Mouse (Mus musculus): ENCODE measurements around the gene Arih2.
"Not testable (repeated sequence)": the region's sequence is repeated elsewhere in the genome, so short reads cannot be mapped to it uniquely, and the experiment has no call there.

Arih2 gene

DNA sequence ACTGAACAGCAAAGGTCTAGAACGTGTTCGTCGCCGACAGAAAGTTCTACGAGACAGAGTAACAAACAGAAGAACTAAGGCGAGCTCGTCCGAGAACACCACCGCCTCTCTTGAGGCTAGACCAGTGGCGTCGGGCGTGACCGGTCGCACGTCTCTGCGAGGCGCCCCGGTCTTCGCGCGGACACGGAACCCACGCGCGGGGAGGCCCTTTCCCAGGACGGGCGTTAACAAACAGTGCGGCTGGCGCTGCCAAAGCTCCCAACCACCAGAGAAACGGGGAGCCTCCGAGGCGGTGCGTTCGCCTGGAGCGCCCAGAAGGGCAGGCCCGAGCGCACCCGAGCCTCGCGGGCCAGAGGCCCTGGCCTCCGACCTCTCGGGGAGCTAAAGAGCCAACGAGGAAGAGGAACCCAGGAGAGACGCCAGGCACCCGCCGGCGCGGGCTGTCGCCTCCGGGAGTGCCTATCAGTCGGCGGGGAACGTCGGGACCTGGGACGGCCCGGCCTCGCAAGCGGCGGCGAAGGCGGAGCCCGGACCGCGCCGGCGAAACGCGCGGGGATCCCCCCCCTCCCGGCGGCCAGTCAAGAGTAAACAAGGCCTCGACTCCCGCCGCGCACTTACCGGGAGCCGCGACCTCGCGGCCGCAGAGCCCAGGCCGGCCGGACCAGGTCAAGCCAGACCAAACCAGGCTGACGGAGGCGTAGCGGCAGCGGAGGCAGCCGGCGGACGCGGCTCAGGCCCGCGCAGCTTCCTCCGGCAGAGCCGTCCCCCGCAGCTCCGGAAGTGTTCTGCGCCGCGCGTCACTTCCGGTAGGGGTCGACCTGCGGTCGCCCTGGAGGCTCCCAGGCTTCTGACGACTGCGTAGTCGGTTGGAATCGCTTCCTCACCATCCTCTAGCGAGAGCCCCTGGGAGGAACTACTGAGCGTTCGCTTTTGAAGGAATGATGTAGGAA lies at the start of gene Arih2:
Gene Arih2, minus strand, starts transcription at position 776 of the 950 bp plus-strand sequence.
- DNase-seq (ENCODE audit: low spot score in 2 of 2) = peak; percentile 80 to 89

DNA sequence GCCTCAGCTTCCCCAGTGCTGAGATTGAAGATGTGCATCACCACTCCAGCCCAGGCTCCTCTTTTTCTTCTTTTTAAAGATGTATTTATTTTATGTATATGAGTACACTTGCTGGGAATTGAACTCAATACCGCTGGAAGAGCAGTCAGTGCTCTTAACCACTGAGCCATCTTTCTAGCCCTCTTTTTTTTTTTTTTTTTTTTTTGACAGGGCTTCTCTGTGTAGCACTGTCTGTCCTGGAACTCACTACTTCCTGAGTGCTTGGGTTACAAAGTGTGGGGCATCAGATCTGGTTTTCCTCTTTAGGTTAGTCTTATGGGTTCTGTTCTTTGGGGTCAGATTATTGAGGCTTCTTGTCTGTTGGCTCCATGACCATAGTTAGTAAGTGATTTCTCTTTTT lies 45.3 kb upstream of the Arih2 start:
- no peak for DNase-seq (ENCODE audit: low spot score in 2 of 2)

DNA sequence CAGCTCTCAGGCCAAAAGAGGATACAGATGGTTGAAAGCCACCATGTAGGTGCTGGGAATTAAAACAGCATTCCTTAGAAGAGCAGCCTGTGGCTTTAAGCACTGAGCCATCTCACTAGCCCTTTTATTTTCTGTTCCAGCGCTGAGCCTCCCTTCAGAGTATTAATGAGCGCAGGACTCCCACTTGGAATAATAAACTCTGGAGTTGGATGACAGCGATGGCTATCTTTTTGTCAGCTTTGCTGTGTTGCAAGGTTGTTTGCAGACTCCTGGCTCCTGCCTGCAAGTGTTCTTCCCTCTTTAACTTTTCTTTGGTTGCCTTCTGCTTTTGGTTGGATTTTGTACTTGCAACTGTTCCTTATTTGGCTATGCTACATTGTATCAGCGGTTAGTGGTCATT lies 44.8 kb upstream of the Arih2 start:
- DNase-seq (ENCODE audit: low spot score in 2 of 2) = no peak

DNA sequence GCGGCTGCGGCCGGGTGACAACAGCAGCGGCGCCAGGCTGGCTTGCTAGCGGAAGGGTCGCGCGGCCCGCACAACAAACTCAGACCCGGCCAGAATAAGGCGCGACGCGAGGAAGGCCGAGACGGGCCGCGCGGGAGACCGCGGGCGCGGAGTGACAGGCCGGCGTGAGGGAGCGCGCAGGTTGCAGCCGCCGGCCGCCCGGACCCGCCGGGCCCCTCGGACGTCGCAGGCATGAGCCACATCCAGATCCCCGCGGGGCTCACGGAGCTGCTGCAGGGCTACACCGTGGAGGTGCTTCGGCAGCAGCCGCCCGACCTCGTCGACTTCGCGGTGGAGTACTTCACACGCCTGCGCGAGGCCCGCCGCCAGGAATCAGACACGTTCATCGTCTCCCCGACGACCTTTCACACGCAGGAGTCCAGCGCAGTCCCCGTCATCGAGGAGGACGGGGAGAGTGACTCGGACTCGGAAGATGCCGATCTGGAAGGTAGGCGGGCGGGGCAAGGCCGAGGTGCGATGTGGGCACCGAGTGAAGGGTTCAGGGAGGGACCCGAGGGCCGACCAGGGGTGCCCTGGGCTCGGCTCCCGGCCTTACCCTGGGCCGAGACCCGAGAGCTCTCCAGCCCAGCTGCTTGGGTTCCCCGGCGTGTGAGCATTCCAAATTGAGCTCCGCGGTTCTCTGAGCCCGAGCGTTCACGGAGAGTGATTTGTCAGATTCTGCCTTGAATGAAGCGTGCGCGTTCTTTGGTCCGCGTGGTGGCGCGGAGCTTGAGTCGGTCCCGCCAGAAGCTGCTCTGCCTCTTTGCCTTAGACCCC lies 43.2 kb upstream of the Arih2 start:
- peak; percentile 12 to 36 for DNase-seq (ENCODE audit: low spot score in 2 of 2)

DNA sequence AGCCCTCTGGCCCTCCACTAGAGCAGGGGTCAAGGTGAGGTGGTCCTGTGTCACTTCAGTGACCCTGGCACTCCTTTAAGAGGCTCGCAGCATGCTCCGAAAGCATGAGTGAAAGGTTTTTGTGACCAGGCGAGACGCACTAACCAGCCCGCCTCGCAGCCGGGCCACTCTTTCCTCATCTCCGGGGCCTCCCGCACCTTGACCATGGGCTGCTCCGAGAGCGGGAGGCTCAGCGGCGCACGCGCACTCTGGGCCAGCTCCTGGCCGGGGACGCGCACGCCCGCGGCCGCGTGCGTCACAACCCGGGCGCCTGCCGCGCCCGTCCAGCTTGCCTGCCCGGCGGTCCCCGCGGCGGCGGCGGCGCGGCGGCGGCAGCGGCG lies 42.6 kb upstream of the Arih2 start:
- DNase-seq (ENCODE audit: low spot score in 2 of 2) = peak; percentile 7 to 50

DNA sequence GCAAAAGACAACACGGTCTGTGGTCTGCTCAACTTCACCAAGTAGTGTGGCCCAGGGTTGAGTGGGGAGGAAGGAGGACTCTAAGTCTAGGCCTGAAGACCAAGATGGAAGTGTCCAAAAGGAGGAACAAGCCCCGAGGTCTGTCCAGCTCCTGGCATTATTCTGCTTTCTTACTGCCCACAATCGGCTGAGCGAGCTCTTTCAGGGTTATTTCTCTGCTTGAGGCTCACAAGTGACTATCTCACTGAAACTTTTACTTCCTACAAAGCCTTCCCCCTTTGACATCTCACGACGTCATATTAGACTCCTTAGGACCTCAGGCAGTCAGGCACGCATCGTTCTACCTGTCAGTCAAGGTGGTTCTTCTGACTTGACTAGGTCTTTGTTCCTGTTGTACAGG lies 42.2 kb upstream of the Arih2 start:
- no peak for DNase-seq (ENCODE audit: low spot score in 2 of 2)

DNA sequence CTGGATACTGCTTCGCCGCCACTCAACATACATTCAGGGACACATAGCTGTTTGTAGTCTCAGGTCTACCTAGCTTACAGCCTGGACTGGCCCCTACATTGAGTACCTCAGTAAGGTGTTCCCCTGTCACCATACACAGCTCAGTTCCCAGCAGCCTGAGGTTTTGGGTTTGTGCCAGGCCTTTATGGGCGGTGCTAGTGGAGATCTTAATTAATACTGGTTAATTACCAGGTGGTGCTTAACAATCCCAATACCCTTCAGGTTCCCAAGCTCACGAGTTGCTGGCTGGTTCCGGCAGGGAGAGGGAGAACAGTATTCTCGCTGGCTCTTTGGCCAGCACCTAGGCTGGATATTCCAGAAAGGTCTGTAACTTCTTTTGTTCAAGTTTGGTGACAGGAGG lies 41.7 kb upstream of the Arih2 start:
- no peak for DNase-seq (ENCODE audit: low spot score in 2 of 2)

DNA sequence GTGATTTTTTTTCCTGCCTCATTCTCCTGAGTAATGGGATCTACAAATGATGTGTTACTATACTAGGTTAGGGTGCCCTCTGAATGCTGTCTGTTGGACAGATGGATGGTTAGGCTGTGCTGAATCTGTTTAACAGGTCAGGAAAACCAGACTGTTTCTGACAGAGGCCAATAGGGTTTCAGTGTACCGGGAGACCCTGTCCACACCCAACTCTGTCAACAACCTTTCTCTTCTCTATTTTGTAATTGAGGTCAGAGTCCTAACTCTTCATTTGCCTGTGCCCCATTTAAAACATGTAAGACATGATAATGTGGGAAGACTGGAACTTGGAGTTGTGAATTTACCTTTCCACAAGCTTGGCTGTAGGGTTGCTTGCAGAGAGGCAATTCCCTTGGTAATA lies 40.8 kb upstream of the Arih2 start:
- no peak for DNase-seq (ENCODE audit: low spot score in 2 of 2)

DNA sequence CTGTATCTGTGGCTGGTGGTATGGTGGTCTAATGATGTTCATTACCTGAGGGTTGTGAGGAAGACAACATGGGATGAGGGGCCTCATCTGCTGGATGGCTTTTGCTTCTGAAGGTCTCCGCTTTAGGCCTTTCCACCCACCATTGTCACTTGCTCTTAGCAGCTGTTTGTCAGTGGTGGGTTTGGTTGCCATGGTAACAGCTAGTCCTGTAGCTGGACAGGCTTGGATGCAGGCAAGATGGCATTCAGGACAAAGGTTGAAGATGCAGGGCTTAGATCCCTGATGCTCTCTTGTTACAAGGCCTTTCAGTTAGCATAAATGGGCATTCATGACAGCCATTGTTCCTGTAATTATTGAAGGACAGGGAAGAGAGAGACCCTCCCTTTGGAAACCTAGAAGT lies 39.9 kb upstream of the Arih2 start, which contains the start of gene Prkar2a:
Gene Prkar2a, plus strand, starts transcription at position 209 of the 400 bp plus-strand sequence.
- no peak for DNase-seq (ENCODE audit: low spot score in 2 of 2)

DNA sequence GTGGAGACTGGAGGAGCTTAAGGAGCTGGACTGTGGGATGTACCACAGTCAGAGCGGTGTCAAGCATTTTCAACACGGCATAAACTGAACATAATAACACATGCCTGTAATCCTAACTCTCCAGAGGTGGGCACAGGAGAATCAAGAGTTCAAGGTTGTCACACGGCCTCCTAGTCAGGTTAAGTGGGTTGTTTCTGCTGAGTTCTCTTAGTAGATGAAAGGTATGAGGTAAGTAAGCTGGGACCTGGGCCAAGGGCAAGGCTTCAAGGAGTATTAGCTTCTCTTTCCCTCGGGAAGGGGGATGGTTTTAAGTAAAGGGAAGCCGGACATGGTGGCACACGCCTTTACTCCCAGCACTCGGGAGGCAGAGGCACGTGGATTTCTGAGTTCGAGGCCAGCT lies 39.3 kb upstream of the Arih2 start:
- DNase-seq (ENCODE audit: low spot score in 2 of 2) = no peak

DNA sequence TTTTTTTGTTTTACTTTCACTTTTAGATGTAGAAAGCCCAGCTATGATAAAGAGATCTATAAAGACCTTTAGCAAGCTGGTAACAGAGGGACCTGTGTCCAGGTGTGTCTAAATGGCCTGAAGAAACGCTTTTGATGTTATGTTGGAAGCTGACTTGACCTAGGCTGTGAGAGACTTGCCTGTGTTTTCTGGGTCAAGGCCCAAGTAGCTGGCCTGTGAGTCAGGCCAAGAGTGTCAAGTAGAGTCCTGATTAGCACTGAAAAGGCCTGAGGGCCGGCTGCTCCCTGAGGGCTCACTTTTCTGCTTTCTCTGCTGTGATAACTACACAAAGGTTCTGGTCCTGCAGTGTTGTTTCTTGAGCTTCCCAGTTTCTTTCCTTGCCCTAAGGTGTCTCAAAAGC lies 38.5 kb upstream of the Arih2 start:
- no peak for DNase-seq (ENCODE audit: low spot score in 2 of 2)

DNA sequence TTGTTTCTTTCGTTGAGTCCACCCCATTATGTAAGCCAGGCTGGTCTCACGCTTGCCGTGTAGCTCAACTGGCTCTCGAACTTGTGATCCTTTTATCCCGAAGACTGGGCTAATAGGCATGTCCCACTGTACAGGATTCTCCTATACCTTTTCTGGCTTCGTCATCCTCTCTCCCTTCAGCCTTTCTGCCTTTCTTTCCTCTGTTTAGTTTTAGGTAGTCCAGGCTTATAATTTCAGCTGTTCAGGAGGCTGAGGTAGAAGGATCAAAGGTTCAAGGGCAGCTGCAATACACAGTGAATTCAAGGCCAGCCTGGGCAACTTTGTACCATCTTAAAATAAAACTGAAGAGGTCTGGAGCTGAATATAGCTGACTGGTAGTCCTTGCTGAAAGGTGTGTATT lies 38.0 kb upstream of the Arih2 start:
- DNase-seq (ENCODE audit: low spot score in 2 of 2) = no peak

DNA sequence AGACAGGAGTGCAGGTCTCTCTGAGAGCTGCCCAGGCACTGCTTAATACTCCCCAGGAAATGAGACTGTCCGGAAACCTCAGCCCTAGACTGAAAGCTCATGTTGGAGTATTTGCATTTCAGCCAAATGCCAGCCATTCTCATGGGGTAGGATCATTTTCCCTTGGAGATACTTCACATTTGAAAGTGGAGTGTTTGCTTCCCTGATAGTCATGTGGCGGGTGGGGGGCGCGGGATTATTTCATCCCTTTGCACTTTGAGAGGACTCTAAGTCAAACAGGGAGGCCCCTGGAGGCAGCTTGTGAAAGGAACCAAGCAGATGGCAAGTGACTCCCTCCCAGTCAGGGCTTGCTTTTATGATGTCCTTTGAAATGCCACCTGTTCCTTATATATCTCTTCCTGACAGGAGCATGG lies 37.3 kb upstream of the Arih2 start:
- no peak for DNase-seq (ENCODE audit: low spot score in 2 of 2)

DNA sequence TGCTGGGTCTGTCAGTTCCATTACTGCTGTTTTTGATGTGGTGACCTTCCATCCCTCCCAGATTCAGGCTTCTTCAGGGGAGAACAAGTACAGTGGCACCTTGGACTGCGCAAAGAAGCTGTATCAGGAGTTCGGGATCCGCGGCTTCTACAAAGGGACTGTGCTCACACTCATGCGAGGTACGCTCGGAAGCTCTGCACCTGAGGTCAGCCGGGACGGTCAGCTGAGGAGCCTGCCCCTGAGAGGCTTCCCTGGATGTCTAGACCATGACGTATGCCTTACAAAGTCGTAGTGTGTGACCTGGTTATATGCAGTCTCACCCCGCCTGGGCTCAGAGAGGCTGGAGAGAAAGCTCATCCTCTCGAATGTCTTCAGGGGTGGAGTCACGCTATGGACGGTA lies 30.8 kb upstream of the Arih2 start:
- DNase-seq (ENCODE audit: low spot score in 2 of 2) = no peak

DNA sequence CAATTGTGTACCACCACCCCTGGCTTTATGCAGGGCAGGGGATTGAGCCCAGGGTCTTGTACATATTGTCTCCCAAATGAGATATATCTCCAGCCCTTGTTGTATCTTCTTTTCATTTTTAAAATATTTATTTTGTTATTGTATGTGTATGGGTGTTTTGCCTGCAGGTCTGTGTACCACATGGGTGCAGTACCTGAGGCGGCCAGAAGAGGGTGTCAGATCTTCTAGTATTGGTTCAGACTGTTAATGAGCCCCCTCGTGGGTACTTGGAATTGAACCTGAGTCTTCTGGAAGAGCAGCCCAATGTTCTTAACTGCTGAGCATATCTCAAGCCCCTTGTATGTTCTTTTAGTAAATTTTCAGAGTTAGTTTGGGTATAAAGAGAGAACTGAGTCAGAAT lies 24.0 kb upstream of the Arih2 start:
- peak in 1 of 2 experiments; percentile 21 for DNase-seq (ENCODE audit: low spot score in 2 of 2)

DNA sequence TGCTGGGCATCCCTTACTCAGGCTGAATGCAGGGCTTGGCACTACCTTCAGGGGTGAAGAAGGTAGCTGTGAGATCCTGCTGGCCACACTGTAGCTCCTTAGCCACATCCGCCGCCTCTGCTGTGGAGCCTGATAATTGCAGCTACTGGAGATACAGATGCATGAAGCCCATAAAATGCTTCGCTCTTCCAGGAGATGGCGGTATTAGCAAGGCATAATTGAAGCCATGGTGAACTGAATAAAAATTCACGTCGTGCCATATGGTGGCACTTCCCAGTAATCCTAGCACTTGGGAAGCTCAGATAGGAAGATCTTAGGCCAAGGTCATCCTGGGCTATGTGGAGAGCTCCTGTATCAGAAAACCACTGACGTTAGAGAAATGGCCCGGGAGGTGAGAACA lies 20.7 kb upstream of the Arih2 start:
- no peak for DNase-seq (ENCODE audit: low spot score in 2 of 2)

DNA sequence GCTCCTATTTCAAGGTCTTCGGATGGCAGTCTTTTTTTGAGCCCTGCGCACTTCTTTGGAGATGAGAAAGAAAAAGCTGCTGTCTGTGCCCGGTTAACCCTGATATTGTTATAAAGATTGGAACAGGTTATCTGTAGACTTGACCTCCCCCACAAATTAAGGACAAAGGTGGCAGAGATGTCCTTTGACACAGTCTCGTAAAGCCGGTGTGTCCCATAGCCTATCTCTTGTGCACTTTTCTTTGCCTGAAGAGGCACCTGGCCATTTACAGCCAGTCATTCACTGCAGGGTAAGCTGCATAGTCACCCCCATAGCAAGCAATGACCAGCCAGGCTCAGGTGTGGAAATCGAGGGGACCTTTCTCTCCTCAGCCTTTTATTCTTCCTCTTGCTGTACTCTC lies 13.5 kb upstream of the Arih2 start:
- no peak for DNase-seq (ENCODE audit: low spot score in 2 of 2)

DNA sequence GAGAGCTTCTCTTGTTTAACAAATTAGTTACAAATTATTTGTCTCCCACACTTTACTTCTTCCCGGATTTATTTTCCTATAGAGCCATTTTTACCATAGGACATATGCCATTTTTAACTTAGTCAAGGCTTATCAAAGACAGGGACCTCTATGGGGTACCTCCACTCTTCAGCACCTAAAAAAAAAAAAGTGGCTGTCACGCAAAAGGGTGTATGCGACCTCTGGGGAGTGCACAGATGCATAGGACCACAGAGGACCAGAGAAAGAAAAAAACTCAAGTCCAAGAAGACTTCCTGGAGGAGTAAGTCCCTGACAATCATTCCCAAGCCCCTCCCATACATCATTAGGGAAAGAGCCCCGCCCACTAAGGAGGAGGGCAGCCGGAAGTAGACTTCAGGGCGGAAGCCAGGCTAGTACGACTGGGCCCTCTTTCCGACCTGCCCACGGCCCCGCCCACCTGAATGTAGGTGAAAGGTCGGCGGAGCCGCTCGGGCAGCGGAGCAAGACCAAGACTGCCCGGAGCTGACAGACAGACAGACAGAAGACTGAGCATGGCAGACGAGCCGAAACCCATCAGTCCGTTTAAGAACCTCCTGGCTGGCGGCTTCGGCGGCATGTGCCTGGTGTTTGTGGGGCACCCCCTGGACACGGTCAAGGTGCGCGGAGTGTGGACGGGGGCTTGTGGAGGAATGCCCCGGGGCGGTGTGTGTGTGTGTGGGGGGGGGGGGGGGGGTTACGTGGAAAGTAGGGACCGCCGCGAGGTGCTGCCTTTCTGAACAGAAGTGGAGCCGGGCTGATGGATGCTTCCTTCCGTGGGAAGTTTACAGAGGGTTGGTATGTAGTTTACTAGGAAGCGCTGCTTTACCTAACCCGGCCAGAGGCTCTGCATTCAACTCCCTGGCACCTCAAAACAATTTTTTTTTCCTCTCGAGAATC lies 12.8 kb upstream of the Arih2 start, which contains the start of gene Slc25a20:
Gene Slc25a20, plus strand, starts transcription at position 412 of the 936 bp plus-strand sequence.
- peak; percentile 67 to 71 for DNase-seq (ENCODE audit: low spot score in 2 of 2)

DNA sequence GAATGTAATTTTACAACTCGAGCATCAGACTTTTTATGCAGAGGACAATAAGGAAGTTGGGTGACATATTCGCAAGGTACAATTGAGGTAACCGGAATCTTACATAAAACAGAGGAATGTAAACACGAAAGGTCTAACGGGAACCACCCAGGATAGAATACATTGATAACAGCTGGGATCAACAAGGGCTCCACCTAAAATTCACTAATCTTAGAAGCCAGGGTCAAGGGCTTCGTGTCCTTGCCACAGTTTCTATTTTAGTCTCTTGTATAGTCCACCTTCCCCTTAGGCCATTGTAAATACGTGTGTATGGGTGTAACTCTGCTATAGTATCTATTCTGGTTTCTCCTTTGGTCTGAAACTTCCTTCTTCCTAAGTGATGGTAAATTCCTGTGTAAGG lies 6.7 kb upstream of the Arih2 start:
- not testable (repeated sequence) for DNase-seq (ENCODE audit: low spot score in 2 of 2)

DNA sequence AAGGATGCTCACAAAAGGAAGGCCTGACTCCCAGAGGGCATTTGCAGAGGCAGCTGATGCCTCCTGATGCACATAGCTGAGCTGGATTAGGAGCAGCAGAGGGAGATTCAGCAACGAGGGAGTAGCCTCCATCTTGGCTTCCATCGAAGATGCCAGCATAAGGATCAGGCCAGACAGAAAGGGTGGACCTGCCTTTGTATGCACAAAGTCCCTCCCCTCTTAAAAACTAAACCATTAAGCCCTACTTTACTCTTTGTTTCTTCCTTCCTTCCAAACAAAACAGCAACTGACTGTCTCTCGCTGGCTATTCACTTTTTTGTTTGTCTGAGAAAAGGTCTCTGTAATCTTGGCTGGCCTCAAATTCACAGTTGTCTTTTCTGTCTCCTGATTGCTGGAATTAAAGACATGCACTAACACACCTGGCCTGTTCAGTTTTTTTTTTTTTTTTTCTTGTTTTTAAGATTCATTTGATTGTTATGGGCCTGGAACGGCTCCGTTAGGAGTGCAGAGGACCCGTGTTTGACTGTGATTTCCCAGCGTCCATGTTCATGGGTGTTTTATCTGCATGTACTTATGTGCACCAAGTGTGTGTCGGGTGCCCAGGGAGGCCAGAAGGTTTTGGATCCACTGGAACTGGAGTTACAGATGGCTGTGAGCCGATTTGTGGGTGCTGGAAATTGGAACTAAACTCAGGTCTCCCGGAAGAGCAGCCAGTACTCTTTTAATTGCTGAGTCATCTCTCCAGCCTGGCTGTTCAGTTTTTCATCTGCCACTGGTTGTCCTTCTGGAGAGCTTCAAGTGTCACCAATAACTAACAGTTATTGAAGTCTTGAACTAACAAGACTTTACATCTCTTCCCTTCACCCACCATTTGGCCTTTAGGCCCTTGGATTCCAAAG lies 5.6 kb upstream of the Arih2 start:
- no peak for DNase-seq (ENCODE audit: low spot score in 2 of 2)

Measured in thymus, postnatal 10 days (tissue).